Mouse (Mus musculus): ENCODE data around the gene Rmnd5a. TPM values are rescaled to one million over a fixed set of nuclear protein-coding genes. Genes with fewer than 3 reads are reported as not detected.
"Not testable (repeated sequence)": the region's sequence is repeated elsewhere in the genome, so short reads cannot be mapped to it uniquely, and the experiment has no call there.

Rmnd5a gene
- polyA plus RNA-seq, 1 experiment from 2014 or later: 8.6 TPM

- Histone ChIP-seq H3K9me3 (ENCODE audit: control insufficient read depth, low read length) (no peaks in the 10 kb centered on the region), H3K27me3 (ENCODE audit: control insufficient read depth, insufficient read depth, low read length) (no peaks in the 10 kb centered on the region), H3K4me1 (ENCODE audit: control insufficient read depth in 2 of 2, insufficient read depth in 2 of 2, low read length in 2 of 2) (no peaks in the 10 kb centered on the region), H3K36me3 (ENCODE audit: control insufficient read depth, insufficient read depth, low read length) (no peaks in the 10 kb centered on the region), H3K9ac (ENCODE audit: low read length) (no peak overlapping the region), H3K27ac (replicated peaks in 1 of 2; ENCODE audit: control insufficient read depth in 1 of 2, insufficient read depth in 1 of 2, low read depth in 2 of 2, low read length in 2 of 2) (no peak overlapping the region), H3K4me2 (ENCODE audit: low read length) (no peak overlapping the region), H3K4me3 (ENCODE audit: control insufficient read depth in 1 of 2, insufficient read depth in 1 of 2, low read depth in 1 of 2, low read length in 2 of 2) (no peak overlapping the region)
- ATAC-seq (ENCODE audit: insufficient number of reproducible peaks, insufficient read depth, low FRiP score, low read depth): no peak
- 85% methylated on average over 3 of the region's 3 CpGs for WGBS
Measured at GRCm38 (mm10) chr6:71465146-71465545, 24.7 kb upstream of the Rmnd5a start.

GRCm38 (mm10) chr6:71457956-71458608, 17.6 kb upstream of the Rmnd5a start:
- no peak overlapping the region for H3K27ac ChIP-seq (replicated peaks in 1 of 2; ENCODE audit: control insufficient read depth in 1 of 2, insufficient read depth in 1 of 2, low read depth in 2 of 2, low read length in 2 of 2)
- no peaks in the 10 kb centered on the region; a peak in 1 of 4 replicates for H3K4me1 ChIP-seq (ENCODE audit: control insufficient read depth in 2 of 2, insufficient read depth in 2 of 2, low read length in 2 of 2)
- ATAC-seq (ENCODE audit: insufficient number of reproducible peaks, insufficient read depth, low FRiP score, low read depth): no peak
- no peak overlapping the region for H3K9ac ChIP-seq (ENCODE audit: low read length)
- H3K27me3 ChIP-seq (ENCODE audit: control insufficient read depth, insufficient read depth, low read length): no peaks in the 10 kb centered on the region
- H3K4me3 ChIP-seq (ENCODE audit: control insufficient read depth in 1 of 2, insufficient read depth in 1 of 2, low read depth in 1 of 2, low read length in 2 of 2): no peak overlapping the region
- no peaks in the 10 kb centered on the region for H3K9me3 ChIP-seq (ENCODE audit: control insufficient read depth, low read length)
- H3K36me3 ChIP-seq (ENCODE audit: control insufficient read depth, insufficient read depth, low read length): no peaks in the 10 kb centered on the region
- 60% methylated on average over 8 of the region's 8 CpGs for WGBS
- H3K4me2 ChIP-seq (ENCODE audit: low read length): no peak overlapping the region

- H3K27me3 ChIP-seq (ENCODE audit: control insufficient read depth, insufficient read depth, low read length); H3K4me3 ChIP-seq (ENCODE audit: control insufficient read depth in 1 of 2, insufficient read depth in 1 of 2, low read depth in 1 of 2, low read length in 2 of 2); H3K4me1 ChIP-seq (ENCODE audit: control insufficient read depth in 2 of 2, insufficient read depth in 2 of 2, low read length in 2 of 2); H3K27ac ChIP-seq (replicated peaks in 1 of 2; ENCODE audit: control insufficient read depth in 1 of 2, insufficient read depth in 1 of 2, low read depth in 2 of 2, low read length in 2 of 2); H3K9ac ChIP-seq (ENCODE audit: low read length); H3K4me2 ChIP-seq (ENCODE audit: low read length); ATAC-seq (ENCODE audit: insufficient number of reproducible peaks, insufficient read depth, low FRiP score, low read depth); H3K36me3 ChIP-seq (ENCODE audit: control insufficient read depth, insufficient read depth, low read length); H3K9me3 ChIP-seq (ENCODE audit: control insufficient read depth, low read length): not testable (repeated sequence)
Measured at GRCm38 (mm10) chr6:71453983-71454739, 13.7 kb upstream of the Rmnd5a start.

- no peak for ATAC-seq (ENCODE audit: insufficient number of reproducible peaks, insufficient read depth, low FRiP score, low read depth)
- 65% methylated on average over 2 of the region's 2 CpGs for whole genome bisulfite sequencing
- no peak overlapping the region for H3K4me3 ChIP-seq (ENCODE audit: control insufficient read depth in 1 of 2, insufficient read depth in 1 of 2, low read depth in 1 of 2, low read length in 2 of 2)
- H3K9ac ChIP-seq (ENCODE audit: low read length): no peak overlapping the region
- H3K27me3 ChIP-seq (ENCODE audit: control insufficient read depth, insufficient read depth, low read length): no peaks in the 10 kb centered on the region
- H3K4me1 ChIP-seq (ENCODE audit: control insufficient read depth in 2 of 2, insufficient read depth in 2 of 2, low read length in 2 of 2): no peaks in the 10 kb centered on the region; a peak in 1 of 4 replicates
- H3K36me3 ChIP-seq (ENCODE audit: control insufficient read depth, insufficient read depth, low read length): no peaks in the 10 kb centered on the region
- H3K4me2 ChIP-seq (ENCODE audit: low read length): no peak overlapping the region
- no peaks in the 10 kb centered on the region for H3K9me3 ChIP-seq (ENCODE audit: control insufficient read depth, low read length)
- H3K27ac ChIP-seq (replicated peaks in 1 of 2; ENCODE audit: control insufficient read depth in 1 of 2, insufficient read depth in 1 of 2, low read depth in 2 of 2, low read length in 2 of 2): no peak overlapping the region
Measured at GRCm38 (mm10) chr6:71452792-71453191, 12.4 kb upstream of the Rmnd5a start.

- H3K27me3 ChIP-seq (ENCODE audit: control insufficient read depth, insufficient read depth, low read length): no peaks in the 10 kb centered on the region
- H3K4me3 ChIP-seq (ENCODE audit: control insufficient read depth in 1 of 2, insufficient read depth in 1 of 2, low read depth in 1 of 2, low read length in 2 of 2): no peak overlapping the region
- H3K9me3 ChIP-seq (ENCODE audit: control insufficient read depth, low read length): 0 out of 2 replicates have a peak, but pooled peaks cover 6% of the 10 kb centered on the region
- peaks cover 3 to 6% of the 10 kb centered on the region in 2 experiments; a peak in 3 of 4 replicates for H3K4me1 ChIP-seq (ENCODE audit: control insufficient read depth in 2 of 2, insufficient read depth in 2 of 2, low read length in 2 of 2)
- H3K4me2 ChIP-seq (ENCODE audit: low read length): no peak overlapping the region
- H3K9ac ChIP-seq (ENCODE audit: low read length): no peak overlapping the region
- H3K27ac ChIP-seq (replicated peaks in 1 of 2; ENCODE audit: control insufficient read depth in 1 of 2, insufficient read depth in 1 of 2, low read depth in 2 of 2, low read length in 2 of 2): no peak overlapping the region
- H3K36me3 ChIP-seq (ENCODE audit: control insufficient read depth, insufficient read depth, low read length): no peaks in the 10 kb centered on the region
- no peak for ATAC-seq (ENCODE audit: insufficient number of reproducible peaks, insufficient read depth, low FRiP score, low read depth)
- 74% methylated on average over 6 of the region's 6 CpGs for WGBS
Measured at GRCm38 (mm10) chr6:71445560-71445959, 5.1 kb upstream of the Rmnd5a start.

- no peaks in the 10 kb centered on the region for H3K36me3 ChIP-seq (ENCODE audit: control insufficient read depth, insufficient read depth, low read length)
- peaks cover 3 to 6% of the 10 kb centered on the region in 2 experiments; a peak in 3 of 4 replicates for H3K4me1 ChIP-seq (ENCODE audit: control insufficient read depth in 2 of 2, insufficient read depth in 2 of 2, low read length in 2 of 2)
- WGBS: 65% methylated on average over 1 of the region's 1 CpGs
- H3K4me2 ChIP-seq (ENCODE audit: low read length): no peak overlapping the region
- H3K9me3 ChIP-seq (ENCODE audit: control insufficient read depth, low read length): 0 out of 2 replicates have a peak, but pooled peaks cover 6% of the 10 kb centered on the region
- ATAC-seq (ENCODE audit: insufficient number of reproducible peaks, insufficient read depth, low FRiP score, low read depth): no peak
- no peaks in the 10 kb centered on the region for H3K27me3 ChIP-seq (ENCODE audit: control insufficient read depth, insufficient read depth, low read length)
- H3K4me3 ChIP-seq (ENCODE audit: control insufficient read depth in 1 of 2, insufficient read depth in 1 of 2, low read depth in 1 of 2, low read length in 2 of 2): no peak overlapping the region
- H3K9ac ChIP-seq (ENCODE audit: low read length): no peak overlapping the region
- no peak overlapping the region for H3K27ac ChIP-seq (replicated peaks in 1 of 2; ENCODE audit: control insufficient read depth in 1 of 2, insufficient read depth in 1 of 2, low read depth in 2 of 2, low read length in 2 of 2)
Measured at GRCm38 (mm10) chr6:71444756-71445155, 4.3 kb upstream of the Rmnd5a start.

- no peak overlapping the region for H3K4me2 ChIP-seq (ENCODE audit: low read length)
- no peak for ATAC-seq (ENCODE audit: insufficient number of reproducible peaks, insufficient read depth, low FRiP score, low read depth)
- 0 out of 2 replicates have a peak, but pooled peaks cover 6% of the 10 kb centered on the region for H3K9me3 ChIP-seq (ENCODE audit: control insufficient read depth, low read length)
- no peaks in the 10 kb centered on the region for H3K36me3 ChIP-seq (ENCODE audit: control insufficient read depth, insufficient read depth, low read length)
- peaks cover 3 to 20% of the 10 kb centered on the region in 2 experiments for H3K4me1 ChIP-seq (ENCODE audit: control insufficient read depth in 2 of 2, insufficient read depth in 2 of 2, low read length in 2 of 2)
- no peaks in the 10 kb centered on the region for H3K27me3 ChIP-seq (ENCODE audit: control insufficient read depth, insufficient read depth, low read length)
- H3K9ac ChIP-seq (ENCODE audit: low read length): no peak overlapping the region
- no peak overlapping the region for H3K4me3 ChIP-seq (ENCODE audit: control insufficient read depth in 1 of 2, insufficient read depth in 1 of 2, low read depth in 1 of 2, low read length in 2 of 2)
- no peak overlapping the region for H3K27ac ChIP-seq (replicated peaks in 1 of 2; ENCODE audit: control insufficient read depth in 1 of 2, insufficient read depth in 1 of 2, low read depth in 2 of 2, low read length in 2 of 2)
- 76% methylated on average over 2 of the region's 3 CpGs for WGBS
Measured at GRCm38 (mm10) chr6:71442130-71442529, 1.7 kb upstream of the Rmnd5a start.
